Mouse (Mus musculus): ENCODE measurements around the gene Ccdc28a. TPM values are rescaled to one million over a fixed set of nuclear protein-coding genes. Genes with fewer than 3 reads are reported as not detected.

The Ccdc28a gene
- total and polyA plus RNA-seq, 2 experiments = 20.9 to 21.7 TPM

GRCm38 (mm10) chr10:18194156-18194555, 40.6 kb downstream of the Ccdc28a start:
- TF ChIP-seq POLR2A (IDR thresholded peaks at IDR 0.05; ENCODE audit: extremely low read depth, insufficient read depth, low read length) (no peak), CTCF (IDR thresholded peaks at IDR 0.05; ENCODE audit: low read depth, low read length) (no peak)
- 71% methylated on average over 11 of the region's 11 CpGs for WGBS
- Histone ChIP-seq H3K4me3 (ENCODE audit: insufficient read depth, low read depth, low read length) (no peak overlapping the region), H3K4me1 (ENCODE audit: control insufficient read depth, insufficient read depth, low read length) (no peaks in the 10 kb centered on the region; the same call in 1 of the 2 replicates), H3K9ac (ENCODE audit: low read depth, low read length) (no peak overlapping the region), H3K27me3 (ENCODE audit: control insufficient read depth, insufficient read depth, low read length) (no peaks in the 10 kb centered on the region), H3K79me2 (ENCODE audit: control insufficient read depth, insufficient read depth, low read length) (no peaks in the 10 kb centered on the region), H3K27ac (replicated peaks; ENCODE audit: insufficient read depth, low read depth, low read length) (no peak overlapping the region), H3K36me3 (ENCODE audit: control insufficient read depth, insufficient read depth, low read length) (no peaks in the 10 kb centered on the region)
- DNase-seq (ENCODE audit: extremely low read depth, low read depth, low spot score) = no peak

- TF ChIP-seq CTCF (IDR thresholded peaks at IDR 0.05; ENCODE audit: low read depth, low read length) (no peak), POLR2A (IDR thresholded peaks at IDR 0.05; ENCODE audit: extremely low read depth, insufficient read depth, low read length) (no peak)
- whole genome bisulfite sequencing = 63% methylated on average over 11 of the region's 11 CpGs
- H3K36me3 ChIP-seq (ENCODE audit: control insufficient read depth, insufficient read depth, low read length) = no peaks in the 10 kb centered on the region
- no peaks in the 10 kb centered on the region; the same call in 1 of the 2 replicates for H3K4me1 ChIP-seq (ENCODE audit: control insufficient read depth, insufficient read depth, low read length)
- no peaks in the 10 kb centered on the region for H3K27me3 ChIP-seq (ENCODE audit: control insufficient read depth, insufficient read depth, low read length)
- H3K79me2 ChIP-seq (ENCODE audit: control insufficient read depth, insufficient read depth, low read length) = no peaks in the 10 kb centered on the region
- no peak overlapping the region for H3K27ac ChIP-seq (replicated peaks; ENCODE audit: insufficient read depth, low read depth, low read length)
- no peak for DNase-seq (ENCODE audit: extremely low read depth, low read depth, low spot score)
- no peak overlapping the region for H3K9ac ChIP-seq (ENCODE audit: low read depth, low read length)
- H3K4me3 ChIP-seq (ENCODE audit: insufficient read depth, low read depth, low read length) = no peak overlapping the region
Observed at GRCm38 (mm10) chr10:18193221-18193620, 41.6 kb downstream of the Ccdc28a start.

- no peaks in the 10 kb centered on the region for H3K4me1 ChIP-seq (ENCODE audit: control insufficient read depth, insufficient read depth, low read length)
- H3K27ac ChIP-seq (replicated peaks; ENCODE audit: insufficient read depth, low read depth, low read length) = no peak overlapping the region
- WGBS = 36% methylated on average over 8 of the region's 8 CpGs
- H3K9ac ChIP-seq (ENCODE audit: low read depth, low read length) = no peak overlapping the region
- DNase-seq (ENCODE audit: extremely low read depth, low read depth, low spot score) = no peak
- no peaks in the 10 kb centered on the region for H3K27me3 ChIP-seq (ENCODE audit: control insufficient read depth, insufficient read depth, low read length)
- no peak for TF ChIP-seq POLR2A (IDR thresholded peaks at IDR 0.05; ENCODE audit: extremely low read depth, insufficient read depth, low read length)
- H3K79me2 ChIP-seq (ENCODE audit: control insufficient read depth, insufficient read depth, low read length) = no peaks in the 10 kb centered on the region
- H3K36me3 ChIP-seq (ENCODE audit: control insufficient read depth, insufficient read depth, low read length) = no peaks in the 10 kb centered on the region
- no peak overlapping the region for H3K4me3 ChIP-seq (ENCODE audit: insufficient read depth, low read depth, low read length)
Observed at GRCm38 (mm10) chr10:18191706-18192105, 43.1 kb downstream of the Ccdc28a start.

- H3K27me3 ChIP-seq (ENCODE audit: control insufficient read depth, insufficient read depth, low read length) = no peaks in the 10 kb centered on the region
- H3K9ac ChIP-seq (ENCODE audit: low read depth, low read length) = no peak overlapping the region
- DNase-seq (ENCODE audit: extremely low read depth, low read depth, low spot score) = no peak
- H3K4me3 ChIP-seq (ENCODE audit: insufficient read depth, low read depth, low read length) = no peak overlapping the region
- H3K27ac ChIP-seq (replicated peaks; ENCODE audit: insufficient read depth, low read depth, low read length) = no peak overlapping the region
- H3K4me1 ChIP-seq (ENCODE audit: control insufficient read depth, insufficient read depth, low read length) = no peaks in the 10 kb centered on the region
- TF ChIP-seq CTCF (IDR thresholded peaks at IDR 0.05; ENCODE audit: low read depth, low read length) (no peak), POLR2A (IDR thresholded peaks at IDR 0.05; ENCODE audit: extremely low read depth, insufficient read depth, low read length) (no peak)
- WGBS = 81% methylated on average over 4 of the region's 4 CpGs
- no peaks in the 10 kb centered on the region for H3K79me2 ChIP-seq (ENCODE audit: control insufficient read depth, insufficient read depth, low read length)
- no peaks in the 10 kb centered on the region for H3K36me3 ChIP-seq (ENCODE audit: control insufficient read depth, insufficient read depth, low read length)
Observed at GRCm38 (mm10) chr10:18189498-18189897, 45.3 kb downstream of the Ccdc28a start.

GRCm38 (mm10) chr10:18188564-18188963, 46.2 kb downstream of the Ccdc28a start:
- TF ChIP-seq POLR2A (IDR thresholded peaks at IDR 0.05; ENCODE audit: extremely low read depth, insufficient read depth, low read length) (no peak), CTCF (IDR thresholded peaks at IDR 0.05; ENCODE audit: low read depth, low read length) (no peak)
- Histone ChIP-seq H3K9ac (ENCODE audit: low read depth, low read length) (no peak overlapping the region), H3K79me2 (ENCODE audit: control insufficient read depth, insufficient read depth, low read length) (no peaks in the 10 kb centered on the region), H3K27me3 (ENCODE audit: control insufficient read depth, insufficient read depth, low read length) (no peaks in the 10 kb centered on the region), H3K36me3 (ENCODE audit: control insufficient read depth, insufficient read depth, low read length) (no peaks in the 10 kb centered on the region), H3K4me3 (ENCODE audit: insufficient read depth, low read depth, low read length) (no peak overlapping the region), H3K27ac (replicated peaks; ENCODE audit: insufficient read depth, low read depth, low read length) (no peak overlapping the region), H3K4me1 (ENCODE audit: control insufficient read depth, insufficient read depth, low read length) (no peaks in the 10 kb centered on the region)
- 70% methylated on average over 6 of the region's 6 CpGs for WGBS
- no peak for DNase-seq (ENCODE audit: extremely low read depth, low read depth, low spot score)

GRCm38 (mm10) chr10:18182246-18182645, 52.6 kb downstream of the Ccdc28a start:
- Histone ChIP-seq H3K79me2 (ENCODE audit: control insufficient read depth, insufficient read depth, low read length) (no peaks in the 10 kb centered on the region), H3K36me3 (ENCODE audit: control insufficient read depth, insufficient read depth, low read length) (no peaks in the 10 kb centered on the region), H3K27me3 (ENCODE audit: control insufficient read depth, insufficient read depth, low read length) (no peaks in the 10 kb centered on the region), H3K27ac (replicated peaks; ENCODE audit: insufficient read depth, low read depth, low read length) (no peak overlapping the region), H3K4me3 (ENCODE audit: insufficient read depth, low read depth, low read length) (no peak overlapping the region), H3K9ac (ENCODE audit: low read depth, low read length) (no peak overlapping the region), H3K4me1 (ENCODE audit: control insufficient read depth, insufficient read depth, low read length) (no peaks in the 10 kb centered on the region)
- WGBS = 86% methylated on average over 5 of the region's 5 CpGs
- no peak for DNase-seq (ENCODE audit: extremely low read depth, low read depth, low spot score)
- TF ChIP-seq CTCF (IDR thresholded peaks at IDR 0.05; ENCODE audit: low read depth, low read length) = no peak
- TF ChIP-seq POLR2A (IDR thresholded peaks at IDR 0.05; ENCODE audit: extremely low read depth, insufficient read depth, low read length) = no peak

Measured in liver, adult 2 months (tissue).